Mouse (Mus musculus): Measurements from ENCODE around the gene Mecom. TPM values are rescaled to one million over a fixed set of nuclear protein-coding genes. Genes with fewer than 3 reads are reported as not detected.
A peak's percentile ranks its signal among the peaks of the same experiment; 100 is the strongest.

The Mecom gene
- polyA plus RNA-seq, 1 experiment from 2014 or later: 6.9 TPM

DNA sequence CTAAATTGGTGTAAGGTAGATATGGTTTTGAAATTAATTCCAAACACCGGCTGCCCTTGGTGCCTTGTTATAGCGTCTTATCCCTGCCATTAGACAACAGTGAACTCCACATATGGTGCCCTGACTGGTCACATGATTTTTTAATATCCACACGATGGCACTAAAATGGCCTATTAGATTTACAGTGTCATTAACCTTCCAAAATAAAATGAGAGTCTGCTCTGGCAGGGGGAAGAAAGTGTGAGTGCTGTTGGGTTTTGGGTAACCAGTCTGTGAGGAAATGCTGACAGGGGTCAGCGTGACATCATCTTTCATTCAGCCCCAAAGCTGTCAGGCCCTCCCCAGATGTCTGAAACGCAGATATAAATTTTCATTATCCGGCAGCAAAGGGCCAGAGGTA lies 461.7 kb downstream of the Mecom start:
- H3K27me3 ChIP-seq: no peaks in the 10 kb centered on the region
- no peak for ATAC-seq (ENCODE audit: low FRiP score, low read depth)
- no peak overlapping the region for H3K9ac ChIP-seq
- no peaks in the 10 kb centered on the region for H3K4me1 ChIP-seq (replicated peaks)
- H3K9me3 ChIP-seq: no peaks in the 10 kb centered on the region
- 75% methylated on average over 6 of the region's 6 CpGs for WGBS
- no peak overlapping the region for H3K4me2 ChIP-seq
- no peak overlapping the region for H3K27ac ChIP-seq (replicated peaks)
- H3K36me3 ChIP-seq: no peaks in the 10 kb centered on the region
- no peak overlapping the region for H3K4me3 ChIP-seq

DNA sequence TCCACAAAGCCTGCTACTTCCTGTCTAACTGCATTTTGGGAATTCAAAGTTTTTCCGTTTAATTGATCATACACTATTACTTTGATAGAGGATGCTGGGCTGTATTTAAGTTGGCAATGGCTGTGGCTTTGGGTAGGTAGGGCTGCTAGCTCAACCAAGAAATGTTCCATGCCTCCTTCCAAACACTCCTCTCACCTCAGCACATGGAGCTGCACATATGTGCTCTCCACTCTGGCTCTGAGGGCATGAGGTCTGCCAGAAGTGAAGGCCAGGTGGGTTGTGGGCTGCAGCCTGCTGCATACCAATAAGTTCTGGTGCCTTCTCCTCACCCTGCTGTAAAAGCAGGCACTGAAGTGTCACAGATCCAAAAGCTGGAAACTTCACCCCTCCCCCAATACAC lies 464.0 kb downstream of the Mecom start:
- no peaks in the 10 kb centered on the region for H3K36me3 ChIP-seq
- ATAC-seq (ENCODE audit: low FRiP score, low read depth): no peak
- 82% methylated on average over 1 of the region's 1 CpGs for WGBS
- no peak overlapping the region for H3K4me2 ChIP-seq
- no peak overlapping the region for H3K9ac ChIP-seq
- H3K4me1 ChIP-seq (replicated peaks): no peaks in the 10 kb centered on the region
- no peaks in the 10 kb centered on the region for H3K27me3 ChIP-seq
- no peaks in the 10 kb centered on the region for H3K9me3 ChIP-seq
- H3K27ac ChIP-seq (replicated peaks): no peak overlapping the region
- H3K4me3 ChIP-seq: no peak overlapping the region

DNA sequence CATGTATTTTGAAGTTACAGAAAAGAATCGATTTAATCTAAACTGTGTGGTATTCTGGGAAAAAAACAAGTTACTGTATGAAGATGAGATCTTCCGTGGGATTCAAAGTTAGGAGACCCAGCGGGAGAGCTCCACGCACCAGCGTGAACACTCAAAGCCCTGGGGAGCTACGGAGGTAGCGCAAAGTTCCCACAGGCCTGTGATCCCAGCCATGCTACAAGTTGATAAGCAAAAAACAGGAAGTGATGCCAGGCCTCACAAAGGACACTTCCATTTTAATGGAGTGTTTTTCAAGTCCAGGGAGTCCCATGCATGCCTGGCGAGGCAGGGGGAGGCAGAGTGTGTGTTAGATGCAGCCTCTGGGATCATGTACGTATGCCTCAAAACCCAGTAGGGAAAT lies 464.5 kb downstream of the Mecom start:
- Histone ChIP-seq H3K36me3 (no peaks in the 10 kb centered on the region), H3K4me1 (replicated peaks) (no peaks in the 10 kb centered on the region), H3K27me3 (no peaks in the 10 kb centered on the region), H3K9me3 (no peaks in the 10 kb centered on the region), H3K27ac (replicated peaks) (no peak overlapping the region), H3K4me3 (no peak overlapping the region), H3K4me2 (no peak overlapping the region), H3K9ac (no peak overlapping the region)
- no peak for ATAC-seq (ENCODE audit: low FRiP score, low read depth)
- WGBS: 82% methylated on average over 9 of the region's 9 CpGs

DNA sequence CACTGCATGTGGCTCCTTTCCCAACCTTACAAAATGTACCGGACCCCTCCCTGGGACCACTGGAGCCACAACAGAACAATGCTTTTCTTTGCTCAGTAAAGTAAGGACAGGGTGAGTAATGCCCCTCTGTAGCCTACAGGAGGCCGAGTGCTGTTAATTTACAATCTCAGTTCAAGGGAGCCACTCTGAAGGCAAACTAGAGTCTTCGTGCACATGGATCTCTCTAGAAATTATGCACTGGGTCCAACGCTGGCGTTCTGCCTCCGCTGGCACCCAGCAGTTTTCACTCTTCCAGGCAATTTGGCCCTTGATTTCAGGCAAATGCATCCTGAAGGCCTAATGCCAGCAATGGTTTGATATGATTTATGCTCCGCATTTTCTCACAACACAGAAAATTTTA lies 467.0 kb downstream of the Mecom start:
- Histone ChIP-seq H3K9ac (no peak overlapping the region), H3K4me2 (no peak overlapping the region), H3K4me1 (replicated peaks) (no peaks in the 10 kb centered on the region), H3K27ac (replicated peaks) (no peak overlapping the region), H3K27me3 (no peaks in the 10 kb centered on the region), H3K4me3 (no peak overlapping the region), H3K36me3 (no peaks in the 10 kb centered on the region), H3K9me3 (no peaks in the 10 kb centered on the region)
- ATAC-seq (ENCODE audit: low FRiP score, low read depth): peak; percentile 45; the same call in 1 of the 2 replicates
- WGBS: 59% methylated on average over 7 of the region's 7 CpGs

DNA sequence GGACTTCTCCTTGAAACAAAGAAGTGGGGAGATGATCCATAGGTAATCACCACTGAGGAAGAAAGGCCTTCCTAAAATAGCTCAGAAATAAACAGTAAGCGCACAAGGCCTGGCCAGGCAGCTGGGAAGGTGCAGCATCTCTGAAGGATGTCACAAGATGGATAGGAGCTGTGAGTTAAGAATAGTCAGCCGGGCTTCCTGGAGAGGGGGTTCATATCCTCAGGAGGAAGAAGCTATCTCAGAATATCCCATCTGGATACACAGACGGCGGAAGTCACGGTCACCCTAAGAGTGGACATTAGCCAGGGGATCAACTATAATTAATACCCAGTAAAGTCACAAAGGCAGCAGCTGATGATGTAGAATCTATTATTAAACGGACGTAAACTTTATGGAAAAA lies 471.3 kb downstream of the Mecom start:
- no peaks in the 10 kb centered on the region for H3K36me3 ChIP-seq
- WGBS: 91% methylated on average over 7 of the region's 7 CpGs

DNA sequence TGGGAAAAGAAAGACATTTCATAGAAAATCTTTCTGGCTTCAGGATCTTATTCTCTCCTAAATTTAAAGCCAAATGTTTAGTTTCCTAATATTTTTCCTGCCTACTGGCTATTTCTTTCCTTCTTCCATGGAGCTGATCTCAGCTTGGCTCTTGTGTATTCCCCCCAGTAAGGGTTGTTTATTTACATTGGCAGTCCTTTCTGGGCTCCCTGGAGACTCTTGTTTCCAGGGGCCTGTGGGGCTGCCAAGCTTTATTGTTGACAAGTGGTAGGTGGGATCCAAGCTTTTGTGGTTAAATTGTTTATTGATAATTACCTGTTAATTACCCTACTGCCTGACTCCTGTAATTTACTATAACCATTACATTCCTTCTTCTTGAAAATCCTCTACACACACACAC lies 476.5 kb downstream of the Mecom start:
- Histone ChIP-seq H3K27ac (replicated peaks) (no peak overlapping the region), H3K9me3 (no peaks in the 10 kb centered on the region), H3K27me3 (no peaks in the 10 kb centered on the region), H3K4me1 (replicated peaks) (no peaks in the 10 kb centered on the region), H3K4me3 (no peak overlapping the region), H3K9ac (no peak overlapping the region), H3K36me3 (no peaks in the 10 kb centered on the region), H3K4me2 (no peak overlapping the region)
- no peak for ATAC-seq (ENCODE audit: low FRiP score, low read depth)

More for the DNA sequence above, 471.3 kb downstream of the Mecom start:
- Histone ChIP-seq H3K4me3 (no peak overlapping the region), H3K9me3 (no peaks in the 10 kb centered on the region), H3K4me2 (no peak overlapping the region), H3K4me1 (replicated peaks) (no peaks in the 10 kb centered on the region), H3K27me3 (no peaks in the 10 kb centered on the region), H3K27ac (replicated peaks) (no peak overlapping the region), H3K9ac (no peak overlapping the region)
- ATAC-seq (ENCODE audit: low FRiP score, low read depth): no peak

DNA sequence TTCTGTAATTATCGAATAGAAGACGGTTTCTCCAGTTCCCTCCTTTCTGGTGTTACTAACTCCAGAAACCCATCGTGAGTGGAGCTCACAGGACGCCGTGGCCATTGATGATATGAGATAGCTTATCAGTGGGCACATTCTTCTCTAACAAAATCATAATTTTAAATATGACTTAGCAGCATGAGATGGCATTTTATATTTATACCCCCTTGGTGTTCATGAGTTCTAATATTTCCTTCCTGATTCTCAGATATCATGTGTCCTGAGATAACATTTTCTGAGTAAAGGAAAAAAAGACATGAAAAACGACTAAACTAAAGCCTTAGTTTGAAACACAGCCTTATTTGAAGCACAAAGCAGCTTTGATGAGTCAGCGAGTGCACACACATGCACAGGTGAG lies 481.3 kb downstream of the Mecom start:
- Histone ChIP-seq H3K27ac (replicated peaks) (no peak overlapping the region), H3K36me3 (no peaks in the 10 kb centered on the region), H3K4me2 (no peak overlapping the region), H3K4me1 (replicated peaks) (no peaks in the 10 kb centered on the region), H3K9me3 (no peaks in the 10 kb centered on the region), H3K4me3 (no peak overlapping the region), H3K9ac (no peak overlapping the region), H3K27me3 (no peaks in the 10 kb centered on the region)
- 65% methylated on average over 7 of the region's 7 CpGs for WGBS
- no peak for ATAC-seq (ENCODE audit: low FRiP score, low read depth)

DNA sequence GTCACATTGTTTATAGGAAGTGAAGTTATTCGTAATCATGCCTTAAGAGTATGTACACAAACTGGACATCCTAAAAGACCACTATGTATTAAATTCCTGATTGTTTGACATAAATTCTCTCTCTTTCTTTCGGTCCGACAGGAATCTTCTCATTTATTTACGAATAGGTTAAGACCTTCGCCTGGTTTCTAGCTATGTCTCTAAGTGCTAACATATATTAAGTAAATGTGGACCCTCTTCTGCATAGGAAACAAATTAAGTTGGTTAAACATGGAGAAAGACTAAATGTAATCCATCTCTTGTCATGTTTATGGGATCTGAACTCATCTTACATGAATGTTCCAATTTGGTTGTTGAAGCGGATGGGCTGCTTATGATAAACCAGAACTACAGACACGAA lies 487.8 kb downstream of the Mecom start:
- no peak overlapping the region for H3K4me3 ChIP-seq
- ATAC-seq (ENCODE audit: low FRiP score, low read depth): no peak
- H3K36me3 ChIP-seq: no peaks in the 10 kb centered on the region
- no peaks in the 10 kb centered on the region for H3K4me1 ChIP-seq (replicated peaks)
- H3K9me3 ChIP-seq: no peaks in the 10 kb centered on the region
- no peak overlapping the region for H3K4me2 ChIP-seq
- no peak overlapping the region for H3K9ac ChIP-seq
- H3K27ac ChIP-seq (replicated peaks): no peak overlapping the region
- WGBS: 94% methylated on average over 7 of the region's 7 CpGs
- no peaks in the 10 kb centered on the region for H3K27me3 ChIP-seq

DNA sequence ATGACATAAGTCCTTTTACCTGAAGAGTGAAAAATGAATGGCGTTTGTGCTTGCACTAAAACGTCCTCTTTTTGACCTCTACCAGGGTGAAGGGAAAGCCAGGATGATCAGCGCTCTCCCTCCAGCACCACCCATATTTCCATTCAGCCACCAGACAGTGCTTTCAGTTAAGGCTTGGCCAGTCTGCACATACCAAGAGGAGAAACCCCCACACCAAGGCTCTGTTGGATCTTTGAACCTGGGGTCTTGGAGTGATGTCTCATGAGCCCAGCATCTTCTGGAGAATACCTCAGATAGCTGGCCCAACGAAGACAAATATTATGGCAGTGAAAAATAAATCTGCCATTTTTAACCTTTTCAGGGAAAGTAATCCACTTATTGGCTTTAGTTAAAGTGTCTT lies 488.2 kb downstream of the Mecom start:
- Histone ChIP-seq H3K36me3 (no peaks in the 10 kb centered on the region), H3K27me3 (no peaks in the 10 kb centered on the region), H3K4me2 (no peak overlapping the region), H3K4me1 (replicated peaks) (no peaks in the 10 kb centered on the region), H3K9me3 (no peaks in the 10 kb centered on the region), H3K27ac (replicated peaks) (no peak overlapping the region), H3K4me3 (no peak overlapping the region), H3K9ac (no peak overlapping the region)
- ATAC-seq (ENCODE audit: low FRiP score, low read depth): no peak
- WGBS: 86% methylated on average over 4 of the region's 4 CpGs

DNA sequence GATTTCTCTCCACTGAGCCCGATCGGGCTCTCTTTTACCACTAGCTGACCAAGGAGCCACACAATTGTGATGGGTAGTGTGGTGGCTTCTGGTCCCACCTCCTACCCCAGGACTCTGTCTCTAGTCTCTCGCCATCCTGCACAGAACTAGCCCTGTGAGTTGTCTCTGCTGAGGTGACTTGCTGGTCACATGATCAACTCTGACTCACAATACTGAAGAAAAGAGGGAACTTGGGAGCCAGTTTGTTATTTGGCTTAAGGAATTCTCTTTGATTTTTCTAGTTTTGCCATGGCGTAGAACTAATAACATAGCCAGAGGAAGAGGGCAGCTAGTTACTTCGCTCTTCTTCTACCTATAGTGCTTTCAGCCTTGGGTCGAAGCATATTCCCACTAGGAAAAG lies 496.5 kb downstream of the Mecom start:
- no peak for ATAC-seq (ENCODE audit: low FRiP score, low read depth)
- H3K27ac ChIP-seq (replicated peaks): no peak overlapping the region
- no peaks in the 10 kb centered on the region for H3K4me1 ChIP-seq (replicated peaks)
- WGBS: 90% methylated on average over 6 of the region's 6 CpGs
- no peaks in the 10 kb centered on the region for H3K36me3 ChIP-seq
- H3K9ac ChIP-seq: no peak overlapping the region
- H3K4me2 ChIP-seq: no peak overlapping the region
- no peak overlapping the region for H3K4me3 ChIP-seq
- H3K9me3 ChIP-seq: no peaks in the 10 kb centered on the region
- no peaks in the 10 kb centered on the region for H3K27me3 ChIP-seq

DNA sequence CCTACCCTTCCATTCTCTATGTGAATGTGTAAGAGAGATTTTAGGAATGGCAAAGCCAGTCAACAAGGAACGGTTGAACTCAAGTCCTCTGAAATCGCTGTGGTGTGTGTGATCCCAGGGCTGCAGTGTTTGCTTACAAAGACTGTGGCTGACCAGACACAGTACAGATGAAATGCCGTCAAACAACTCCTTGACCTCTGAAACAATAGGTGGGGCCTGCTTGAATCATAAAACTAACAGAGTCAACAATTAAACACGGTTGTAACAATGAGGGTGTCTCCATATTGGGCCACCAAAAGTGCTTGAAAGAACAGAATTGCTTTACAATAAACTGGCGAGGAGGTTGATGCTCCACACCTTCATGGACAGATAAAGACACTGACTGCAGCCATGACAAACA lies 497.0 kb downstream of the Mecom start:
- WGBS: 48% methylated on average over 5 of the region's 5 CpGs
- no peaks in the 10 kb centered on the region for H3K4me1 ChIP-seq (replicated peaks)
- H3K36me3 ChIP-seq: no peaks in the 10 kb centered on the region
- no peak overlapping the region for H3K4me3 ChIP-seq
- H3K9me3 ChIP-seq: no peaks in the 10 kb centered on the region
- H3K27me3 ChIP-seq: no peaks in the 10 kb centered on the region
- no peak overlapping the region for H3K9ac ChIP-seq
- no peak overlapping the region for H3K27ac ChIP-seq (replicated peaks)
- no peak overlapping the region for H3K4me2 ChIP-seq
- ATAC-seq (ENCODE audit: low FRiP score, low read depth): no peak

DNA sequence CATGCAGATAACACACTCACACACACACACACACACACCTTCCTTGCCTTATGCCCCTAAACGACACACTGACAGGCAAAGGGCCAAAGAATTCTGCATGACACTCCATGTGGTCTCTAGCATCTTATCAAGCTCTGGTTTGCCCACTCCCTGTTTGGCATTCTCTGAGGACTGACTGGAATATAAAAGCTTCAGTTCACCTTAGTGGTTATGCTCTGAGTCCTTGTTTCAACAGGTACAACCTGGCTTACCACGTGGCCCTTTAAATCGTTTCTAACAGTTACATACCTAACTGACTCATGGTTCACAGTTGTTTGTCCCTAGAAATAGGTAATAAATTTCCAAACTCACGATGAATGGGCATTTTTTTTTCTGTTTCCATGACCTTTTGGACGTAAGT lies 499.0 kb downstream of the Mecom start:
- 82% methylated on average over 5 of the region's 5 CpGs for WGBS
- H3K27ac ChIP-seq (replicated peaks): no peak overlapping the region
- no peaks in the 10 kb centered on the region for H3K9me3 ChIP-seq
- H3K4me3 ChIP-seq: no peak overlapping the region
- H3K4me1 ChIP-seq (replicated peaks): no peaks in the 10 kb centered on the region
- H3K27me3 ChIP-seq: no peaks in the 10 kb centered on the region
- H3K9ac ChIP-seq: no peak overlapping the region
- H3K4me2 ChIP-seq: no peak overlapping the region
- no peaks in the 10 kb centered on the region for H3K36me3 ChIP-seq
- no peak for ATAC-seq (ENCODE audit: low FRiP score, low read depth)

DNA sequence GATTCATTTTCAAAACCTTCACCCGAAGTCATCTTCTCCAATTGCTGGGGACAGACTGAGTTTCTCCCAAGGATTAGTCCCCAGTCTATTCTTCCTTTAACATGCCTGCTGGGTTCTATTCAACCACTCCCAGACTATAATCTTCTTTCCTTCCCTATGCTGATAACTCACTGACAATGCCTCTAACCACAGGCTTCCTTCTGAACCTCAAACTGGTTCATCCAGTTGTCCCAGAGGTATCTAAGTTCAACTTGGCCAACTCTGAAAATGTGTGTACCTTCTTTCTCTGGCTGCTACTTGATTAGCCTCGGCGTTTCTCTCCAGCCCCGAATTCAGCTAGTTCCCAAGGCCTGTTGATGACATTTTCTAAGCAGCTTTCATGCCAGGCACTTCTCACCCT lies 499.7 kb downstream of the Mecom start:
- WGBS: 72% methylated on average over 4 of the region's 4 CpGs
- no peaks in the 10 kb centered on the region for H3K4me1 ChIP-seq (replicated peaks)
- no peaks in the 10 kb centered on the region for H3K27me3 ChIP-seq

More for the DNA sequence above, 499.7 kb downstream of the Mecom start:
- ATAC-seq (ENCODE audit: low FRiP score, low read depth): no peak
- Histone ChIP-seq H3K4me3 (no peak overlapping the region), H3K36me3 (no peaks in the 10 kb centered on the region), H3K9ac (no peak overlapping the region), H3K27ac (replicated peaks) (no peak overlapping the region), H3K9me3 (no peaks in the 10 kb centered on the region), H3K4me2 (no peak overlapping the region)

Measured in hindbrain, embryonic 15.5 days (tissue).